Mouse (Mus musculus): ENCODE results near the gene Pheta2. TPM values are rescaled to one million over a fixed set of nuclear protein-coding genes. Genes with fewer than 3 reads are reported as not detected.
"Not testable (repeated sequence)": the region's sequence is repeated elsewhere in the genome, so short reads cannot be mapped to it uniquely, and the experiment has no call there.

Gene Pheta2
- polyA plus RNA-seq, 2 experiments, result 18.7 to 24.8 TPM

DNA sequence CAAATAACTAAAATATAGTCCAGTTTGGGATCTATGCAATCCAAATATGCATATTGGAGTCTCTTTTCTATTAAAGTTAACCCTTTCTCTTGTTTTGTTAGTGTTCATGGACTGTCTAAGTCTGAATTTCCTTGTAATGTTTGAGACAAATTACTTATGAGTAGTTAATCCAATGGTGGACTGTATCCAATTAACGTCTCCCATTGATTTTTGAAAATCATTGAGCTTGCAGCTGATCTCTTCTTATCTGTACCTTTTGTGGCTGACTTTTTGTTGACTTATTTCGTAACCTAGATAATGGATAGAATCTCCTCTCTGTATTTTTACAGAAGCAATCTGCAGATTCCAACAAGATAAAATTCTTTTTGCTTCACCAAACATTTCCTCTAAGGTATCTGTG lies 43.7 kb downstream of the Pheta2 start:
- ATAC-seq (ENCODE audit: insufficient read depth) (no peak), DNase-seq (ENCODE audit: low read depth in 3 of 3, low spot score in 3 of 3) (no peak)
- 48% methylated on average over 2 of the region's 2 CpGs for WGBS (ENCODE audit: insufficient replicate concordance)
- no peaks in the 10 kb centered on the region for H3K27me3 ChIP-seq (ENCODE audit: control insufficient read depth, insufficient read depth, low read length)
- TF ChIP-seq EP300 (IDR thresholded peaks at IDR 0.05; ENCODE audit: low read depth) (no peak), CTCF (IDR thresholded peaks at IDR 0.05; ENCODE audit: low read depth) (no peak)
- peaks cover 0 to 9% of the 10 kb centered on the region in 2 experiments; a peak in 2 of 4 replicates for H3K4me1 ChIP-seq (replicated peaks; ENCODE audit: control insufficient read depth in 2 of 2, insufficient read depth in 2 of 2, low read length in 1 of 2)
- no peak overlapping the region for H3K4me3 ChIP-seq (ENCODE audit: insufficient read depth in 1 of 2, low read depth in 2 of 2, low read length in 2 of 2)
- no peaks in the 10 kb centered on the region for H3K9me3 ChIP-seq (ENCODE audit: control insufficient read depth, low read length)
- no peak overlapping the region for H3K9ac ChIP-seq (replicated peaks)
- no peak overlapping the region for H3K27ac ChIP-seq
- H3K4me2 ChIP-seq (ENCODE audit: low read depth), result no peak overlapping the region
- no peaks in the 10 kb centered on the region for H3K36me3 ChIP-seq (replicated peaks; ENCODE audit: control insufficient read depth, insufficient read depth, low read depth)

DNA sequence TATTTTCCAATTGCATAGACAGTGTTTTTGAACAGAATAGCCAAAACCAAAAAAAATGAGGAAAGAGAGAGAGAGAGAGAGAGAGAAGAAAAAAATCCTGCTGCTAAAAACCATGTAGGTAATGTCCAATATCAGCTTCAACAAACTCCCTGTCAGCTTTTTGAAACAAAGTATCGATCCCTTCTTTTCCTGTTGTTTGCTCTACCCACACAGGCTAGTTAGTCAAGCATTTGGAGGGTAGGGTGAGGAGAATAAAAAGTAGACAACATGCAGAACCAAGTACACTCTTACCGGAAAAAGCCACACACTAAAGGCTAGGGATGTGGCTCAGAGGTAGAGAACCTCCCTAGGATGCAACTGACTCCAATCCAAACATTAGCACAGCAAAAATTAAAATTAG lies 47.0 kb downstream of the Pheta2 start:
- Histone ChIP-seq H3K4me3 (ENCODE audit: insufficient read depth in 1 of 2, low read depth in 2 of 2, low read length in 2 of 2) (no peak overlapping the region), H3K9me3 (ENCODE audit: control insufficient read depth, low read length) (no peaks in the 10 kb centered on the region), H3K27me3 (ENCODE audit: control insufficient read depth, insufficient read depth, low read length) (no peaks in the 10 kb centered on the region), H3K27ac (no peak overlapping the region), H3K36me3 (replicated peaks; ENCODE audit: control insufficient read depth, insufficient read depth, low read depth) (no peaks in the 10 kb centered on the region), H3K4me1 (replicated peaks; ENCODE audit: control insufficient read depth in 2 of 2, insufficient read depth in 2 of 2, low read length in 1 of 2) (peaks cover 0 to 1% of the 10 kb centered on the region in 2 experiments; a peak in 1 of 4 replicates), H3K9ac (replicated peaks) (no peak overlapping the region), H3K4me2 (ENCODE audit: low read depth) (no peak overlapping the region)
- no peak for ATAC-seq (ENCODE audit: insufficient read depth)
- 53% methylated on average over 2 of the region's 2 CpGs for WGBS (ENCODE audit: insufficient replicate concordance)
- no peak for TF ChIP-seq CTCF (IDR thresholded peaks at IDR 0.05; ENCODE audit: low read depth)
- DNase-seq (ENCODE audit: low read depth in 3 of 3, low spot score in 3 of 3), result no peak

DNA sequence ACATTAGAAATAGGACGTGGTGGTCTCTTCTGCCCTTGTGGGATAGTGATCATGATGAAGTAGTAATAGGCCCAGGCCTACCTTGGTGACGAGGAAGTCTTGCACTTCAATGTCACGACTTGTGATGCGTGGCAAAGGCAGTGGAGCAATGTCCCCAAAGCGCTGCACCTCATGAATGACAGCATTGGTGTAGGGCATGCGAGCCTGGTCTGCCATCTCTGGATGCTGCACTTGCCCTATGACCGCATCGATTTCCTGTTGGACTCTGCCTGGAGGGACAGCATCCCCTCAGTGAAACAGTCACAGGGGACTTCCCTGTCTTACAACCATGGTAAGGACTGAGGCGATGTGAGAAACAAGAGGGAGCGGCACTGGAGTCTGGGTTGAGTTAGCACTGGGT lies 51.2 kb downstream of the Pheta2 start:
- H3K4me2 ChIP-seq (ENCODE audit: low read depth); ATAC-seq (ENCODE audit: insufficient read depth); H3K4me3 ChIP-seq (ENCODE audit: insufficient read depth in 1 of 2, low read depth in 2 of 2, low read length in 2 of 2); DNase-seq (ENCODE audit: low read depth in 3 of 3, low spot score in 3 of 3); H3K27ac ChIP-seq; H3K27me3 ChIP-seq (ENCODE audit: control insufficient read depth, insufficient read depth, low read length); H3K9ac ChIP-seq (replicated peaks); H3K36me3 ChIP-seq (replicated peaks; ENCODE audit: control insufficient read depth, insufficient read depth, low read depth); H3K4me1 ChIP-seq (replicated peaks; ENCODE audit: control insufficient read depth in 2 of 2, insufficient read depth in 2 of 2, low read length in 1 of 2); H3K9me3 ChIP-seq (ENCODE audit: control insufficient read depth, low read length): not testable (repeated sequence)
- WGBS (ENCODE audit: insufficient replicate concordance), result 68% methylated on average over 10 of the region's 10 CpGs

DNA sequence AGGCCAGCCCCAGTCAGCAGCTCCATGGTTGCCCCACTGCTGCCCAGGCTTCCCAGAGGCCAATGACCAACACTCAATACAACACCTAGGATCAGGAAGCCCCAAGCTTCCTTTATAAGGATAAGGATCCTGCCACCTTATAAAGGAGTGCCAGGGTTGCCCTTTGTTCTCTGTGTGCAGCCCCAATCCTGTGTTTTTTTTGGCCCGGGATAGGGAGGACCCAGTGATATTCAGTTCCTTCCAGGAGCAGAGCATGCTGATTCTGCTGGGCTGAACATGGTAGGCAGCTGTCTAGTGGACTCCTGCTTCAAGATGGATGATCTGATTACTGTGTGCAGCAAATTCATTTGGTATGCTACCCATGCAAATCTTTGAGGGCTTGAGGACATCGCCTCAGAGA lies 55.2 kb downstream of the Pheta2 start, which contains the start of gene Cyp2d11:
Cyp2d11 (minus strand) TSS at position 101 of the 400 bp plus-strand sequence.
- not testable (repeated sequence) for H3K9me3 ChIP-seq (ENCODE audit: control insufficient read depth, low read length); H3K4me2 ChIP-seq (ENCODE audit: low read depth); ATAC-seq (ENCODE audit: insufficient read depth); H3K27ac ChIP-seq; H3K9ac ChIP-seq (replicated peaks); H3K36me3 ChIP-seq (replicated peaks; ENCODE audit: control insufficient read depth, insufficient read depth, low read depth); H3K4me3 ChIP-seq (ENCODE audit: insufficient read depth in 1 of 2, low read depth in 2 of 2, low read length in 2 of 2); H3K4me1 ChIP-seq (replicated peaks; ENCODE audit: control insufficient read depth in 2 of 2, insufficient read depth in 2 of 2, low read length in 1 of 2); H3K27me3 ChIP-seq (ENCODE audit: control insufficient read depth, insufficient read depth, low read length); DNase-seq (ENCODE audit: low read depth in 3 of 3, low spot score in 3 of 3)
- WGBS (ENCODE audit: insufficient replicate concordance), result 59% methylated on average over 2 of the region's 2 CpGs

Small RNA genes lying within 50 kb of the gene (microRNA-seq; reads per million reads assigned to microRNA genes)
- not detected for gene Mir7684

Other genes with a start within 250 kb of the Pheta2 start
- gene Ccdc134, start 211.0 kb upstream of the Pheta2 start, polyA plus RNA-seq (2012; rRNA removed), result 5.9 and 7.2 TPM in 2 replicates
- gene Ccdc134, start 211.0 kb upstream of the Pheta2 start, polyA plus RNA-seq (2014; fragmentation: Nextera tagmentation; extraction: Ambion mirVana), result 5.5 and 6.6 TPM in 2 replicates
- gene Srebf2, start 191.8 kb upstream of the Pheta2 start, polyA plus RNA-seq (2012; rRNA removed), result 29.3 and 37.1 TPM in 2 replicates
- gene Srebf2, start 191.8 kb upstream of the Pheta2 start, polyA plus RNA-seq (2014; fragmentation: Nextera tagmentation; extraction: Ambion mirVana), result 30.8 and 35.2 TPM in 2 replicates
- 0.15 and 0.19 TPM in 2 replicates for gene Shisa8, start 126.1 kb upstream of the Pheta2 start, polyA plus RNA-seq (2012; rRNA removed)
- 0.05 and 0.09 TPM in 2 replicates for gene Shisa8, start 126.1 kb upstream of the Pheta2 start, polyA plus RNA-seq (2014; fragmentation: Nextera tagmentation; extraction: Ambion mirVana)
- gene Tnfrsf13c, start 114.6 kb upstream of the Pheta2 start, polyA plus RNA-seq (2012; rRNA removed), result 0.54 and 0.66 TPM in 2 replicates
- gene Tnfrsf13c, start 114.6 kb upstream of the Pheta2 start, polyA plus RNA-seq (2014; fragmentation: Nextera tagmentation; extraction: Ambion mirVana), result 0.14 and 0.58 TPM in 2 replicates
- gene Cenpm, start 94.2 kb upstream of the Pheta2 start, polyA plus RNA-seq (2012; rRNA removed), result 19.1 and 21.6 TPM in 2 replicates
- 42.1 and 45.1 TPM in 2 replicates for gene Cenpm, start 94.2 kb upstream of the Pheta2 start, polyA plus RNA-seq (2014; fragmentation: Nextera tagmentation; extraction: Ambion mirVana)
- 0.02 and 0.11 TPM in 2 replicates for gene 1500009C09Rik, start 86.5 kb upstream of the Pheta2 start, polyA plus RNA-seq (2012; rRNA removed)
- not detected in 2 replicates for gene 1500009C09Rik, start 86.5 kb upstream of the Pheta2 start, polyA plus RNA-seq (2014; fragmentation: Nextera tagmentation; extraction: Ambion mirVana)
- 0.12 and 0.61 TPM in 2 replicates for gene Sept3, start 64.0 kb upstream of the Pheta2 start, polyA plus RNA-seq (2012; rRNA removed)
- gene Sept3, start 64.0 kb upstream of the Pheta2 start, polyA plus RNA-seq (2014; fragmentation: Nextera tagmentation; extraction: Ambion mirVana), result 0.09 TPM in 1 of 2 replicates, not detected in the other
- gene Wbp2nl, start 40.0 kb upstream of the Pheta2 start, polyA plus RNA-seq (2012; rRNA removed), result 0.10 and 0.19 TPM in 2 replicates
- 0.11 and 0.19 TPM in 2 replicates for gene Wbp2nl, start 40.0 kb upstream of the Pheta2 start, polyA plus RNA-seq (2014; fragmentation: Nextera tagmentation; extraction: Ambion mirVana)
- gene Naga, start within 50 bp of the Pheta2 start, polyA plus RNA-seq (2012; rRNA removed), result 47.7 and 52.9 TPM in 2 replicates
- 34.2 and 43.3 TPM in 2 replicates for gene Naga, start within 50 bp of the Pheta2 start, polyA plus RNA-seq (2014; fragmentation: Nextera tagmentation; extraction: Ambion mirVana)
- gene Smdt1, start within 50 bp of the Pheta2 start, polyA plus RNA-seq (2012; rRNA removed), result 109 and 121 TPM in 2 replicates
- gene Smdt1, start within 50 bp of the Pheta2 start, polyA plus RNA-seq (2014; fragmentation: Nextera tagmentation; extraction: Ambion mirVana), result 165 and 178 TPM in 2 replicates
- 152 and 288 TPM in 2 replicates for gene Ndufa6, start 15.4 kb downstream of the Pheta2 start, polyA plus RNA-seq (2012; rRNA removed)
- gene Ndufa6, start 15.4 kb downstream of the Pheta2 start, polyA plus RNA-seq (2014; fragmentation: Nextera tagmentation; extraction: Ambion mirVana), result 435 and 447 TPM in 2 replicates
- gene Cyp2d22, start 41.3 kb downstream of the Pheta2 start, polyA plus RNA-seq (2012; rRNA removed), result 14.9 and 15.5 TPM in 2 replicates
- gene Cyp2d22, start 41.3 kb downstream of the Pheta2 start, polyA plus RNA-seq (2014; fragmentation: Nextera tagmentation; extraction: Ambion mirVana), result 8.4 and 10.0 TPM in 2 replicates
- 0.09 TPM in 2 replicates for gene Cyp2d11, start 55.1 kb downstream of the Pheta2 start, polyA plus RNA-seq (2012; rRNA removed)
- not detected in 2 replicates for gene Cyp2d11, start 55.1 kb downstream of the Pheta2 start, polyA plus RNA-seq (2014; fragmentation: Nextera tagmentation; extraction: Ambion mirVana)
- 18.6 and 19.8 TPM in 2 replicates for gene Cyp2d10, start 68.3 kb downstream of the Pheta2 start, polyA plus RNA-seq (2012; rRNA removed)
- gene Cyp2d10, start 68.3 kb downstream of the Pheta2 start, polyA plus RNA-seq (2014; fragmentation: Nextera tagmentation; extraction: Ambion mirVana), result 43.2 and 48.1 TPM in 2 replicates
- gene Cyp2d9, start 94.5 kb downstream of the Pheta2 start, polyA plus RNA-seq (2012; rRNA removed), result 1.7 and 1.8 TPM in 2 replicates
- gene Cyp2d9, start 94.5 kb downstream of the Pheta2 start, polyA plus RNA-seq (2014; fragmentation: Nextera tagmentation; extraction: Ambion mirVana), result 1.9 and 2.1 TPM in 2 replicates
- not detected in 2 replicates for gene Cyp2d12, start 216.1 kb downstream of the Pheta2 start, polyA plus RNA-seq (2012; rRNA removed)
- not detected in 2 replicates for gene Cyp2d12, start 216.1 kb downstream of the Pheta2 start, polyA plus RNA-seq (2014; fragmentation: Nextera tagmentation; extraction: Ambion mirVana)